Comparison of ENCODE assay signal across 10 mouse cellular contexts in the genomic region with DNA sequence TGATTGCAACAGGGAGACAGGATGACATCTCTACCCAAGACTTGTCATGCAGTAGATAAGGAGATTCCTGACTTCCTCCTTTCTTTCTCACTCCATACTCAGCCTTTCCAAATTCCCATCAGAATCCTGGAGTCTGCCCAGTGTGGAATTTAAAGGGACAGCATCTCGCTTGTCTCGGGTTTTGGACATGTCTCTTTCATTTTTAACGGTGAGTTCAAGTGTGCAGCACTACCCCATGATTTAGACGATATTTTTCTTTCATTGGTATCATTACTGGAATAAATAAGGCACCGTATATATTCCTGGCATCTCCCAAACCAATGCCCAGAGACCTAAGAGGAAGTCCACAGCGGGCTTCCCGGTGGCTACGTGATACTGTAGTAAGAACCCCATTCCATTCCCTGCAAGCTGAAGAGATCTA. TPM values are rescaled to one million over a fixed set of nuclear protein-coding genes. Genes with fewer than 3 reads are reported as not detected.
DNase-seq lines count a peak whose midpoint lies in the region; ATAC-seq lines count a peak whose summit lies in the region.
"Had no signal": no experiment of that assay in that cellular context is flagged by ENCODE, and none has a peak within 500 bp of the region (broad histone marks: within the 10 kb centered on the region; RNA-seq: fewer than 3 reads in every experiment).

No protein-coding gene starts in this region.

- H3K9me3 ChIP-seq in hindbrain, embryonic 11.5 days (ENCODE audit: control insufficient read depth, low read length), result no peaks in the 10 kb centered on the region
- no peaks in the 10 kb centered on the region for H3K9me3 ChIP-seq in midbrain, embryonic 15.5 days

- intact Hi-C loops in left cerebral cortex, postnatal 4 days (cut with DNase I), result loop anchor here (5.0 kb wide), 2 partner anchors 926 to 1476 kb away; no protein-coding TSS in a partner anchor

- H3K36me3 ChIP-seq in hindbrain, embryonic 11.5 days (ENCODE audit: control insufficient read depth, insufficient read depth, low read length), result no peaks in the 10 kb centered on the region
- no peaks in the 10 kb centered on the region for H3K36me3 ChIP-seq in midbrain, embryonic 15.5 days (replicated peaks)

- peak overlapping the region; percentile 96 for H3K4me2 ChIP-seq in hindbrain, embryonic 11.5 days (replicated peaks; ENCODE audit: low read depth, low read length)
- H3K4me2 ChIP-seq in midbrain, embryonic 15.5 days, result peak overlapping the region; percentile 67

- H3K9ac ChIP-seq in hindbrain, embryonic 11.5 days (ENCODE audit: low read depth, low read length), result no peak overlapping the region
- peak overlapping the region; percentile 75 for H3K9ac ChIP-seq in midbrain, embryonic 15.5 days

- no peaks in the 10 kb centered on the region for H3K4me1 ChIP-seq in hindbrain, embryonic 11.5 days (replicated peaks; ENCODE audit: control insufficient read depth, insufficient read depth, low read length)
- H3K4me1 ChIP-seq in midbrain, embryonic 15.5 days, result peaks cover 18% of the 10 kb centered on the region

- WGBS in hindbrain, embryonic 11.5 days, result 13% methylated on average over 8 of the region's 8 CpGs
- 10% methylated on average over 8 of the region's 8 CpGs for WGBS in midbrain, embryonic 15.5 days

- peak; percentile 7 for DNase-seq in left cerebral cortex, postnatal 4 days
- DNase-seq in left cerebral cortex, adult 18-20 months (ENCODE audit: low spot score in 2 of 2), result no peak
- DNase-seq in cerebellum, postnatal 14 days, result peak; percentile 58 to 71
- DNase-seq in hindbrain, embryonic 11.5 days (ENCODE audit: low spot score), result peak; percentile 15
- DNase-seq in adrenal gland, adult 2 months, result no peak
- DNase-seq in thymus, postnatal 25 days, result no peak

- no peaks in the 10 kb centered on the region; the same call in 1 of the 2 replicates for H3K27me3 ChIP-seq in hindbrain, embryonic 11.5 days (ENCODE audit: control insufficient read depth, insufficient read depth, low read length)
- 0 out of 2 replicates have a peak, but pooled peaks cover 4% of the 10 kb centered on the region for H3K27me3 ChIP-seq in midbrain, embryonic 15.5 days (replicated peaks)
- H3K27me3 ChIP-seq: Patski had no signal

- H3K4me3 ChIP-seq in hindbrain, embryonic 11.5 days (ENCODE audit: low read depth, low read length), result peak overlapping the region; percentile 62
- H3K4me3 ChIP-seq in midbrain, embryonic 15.5 days, result peak overlapping the region; percentile 68

- ATAC-seq in hindbrain, embryonic 11.5 days (ENCODE audit: low FRiP score), result no peak
- ATAC-seq in midbrain, embryonic 15.5 days (replicated peaks), result peak; percentile 7
- ATAC-seq in erythroblast, adult 5-6 weeks (replicated peaks; ENCODE audit: low FRiP score, poor library complexity, severe bottlenecking), result no peak
- ATAC-seq: Patski had no signal

- no peak overlapping the region for H3K27ac ChIP-seq in hindbrain, embryonic 11.5 days (ENCODE audit: low read depth, low read length)
- peak overlapping the region; percentile 80 for H3K27ac ChIP-seq in midbrain, embryonic 15.5 days

RNA-seq across cellular contexts. Expression of a gene that starts 1.1 kb away (rescaled TPM):
- total RNA-seq in left cerebral cortex, postnatal 4 days (2021), result 100 to 1,000 TPM; 127 to 133 TPM
- 100 to 1,000 TPM; 211 to 235 TPM for total RNA-seq in left cerebral cortex, adult 18-20 months (2021)
- polyA plus RNA-seq in hindbrain, embryonic 11.5 days (2014; fragmentation: Nextera tagmentation; extraction: Ambion mirVana), result 13.1 and 16.1 TPM in 2 replicates
- polyA plus RNA-seq in midbrain, embryonic 15.5 days (2015; fragmentation: Nextera tagmentation; extraction: Ambion mirVana), result 54.6 and 59.2 TPM in 2 replicates
- total RNA-seq in adrenal gland, adult 2 months (2021), result 1 to 10 TPM; 1.4 to 2.0 TPM
- 0.41 and 0.42 TPM in 2 replicates for polyA plus RNA-seq in adrenal gland, adult 2 months (2012; rRNA removed)
- not detected in 2 replicates for total RNA-seq in erythroblast, adult 5-6 weeks (2015; ENCODE audit: low replicate concordance)
- total RNA-seq in erythroblast, adult 5-6 weeks (2017; ENCODE audit: low replicate concordance), result not detected in 2 replicates
- total RNA-seq: liver, adult 2 months had no signal
- polyA plus RNA-seq: liver, adult 2 months; Patski had no signal

Comparison
In these comparisons a context has a peak if more than half of its experiments do, and no peak if none do; other contexts are left out.
1. DNase-seq: peak in left cerebral cortex, postnatal 4 days (single experiment), cerebellum, postnatal 14 days (2 of 2) and hindbrain, embryonic 11.5 days (single experiment); none in left cerebral cortex, adult 18-20 months (0 of 2), adrenal gland, adult 2 months (single experiment) and thymus, postnatal 25 days (single experiment).
2. RNA of a gene that starts 1.1 kb away (total RNA-seq): 211 to 235 TPM in left cerebral cortex, adult 18-20 months and 127 to 133 TPM in left cerebral cortex, postnatal 4 days; 1.4 to 2.0 TPM in adrenal gland, adult 2 months and not detected in erythroblast, adult 5-6 weeks; every median in the first group is over 10 times any median in the second.